Mouse (Mus musculus): ENCODE measurements at regions not wholly inside any gene's neighbourhood (a gene's known extent, or its start where the extent isn't known, plus 50 kb on each side); places are given as distances from the start of the nearest gene placed in this dataset.

GRCm38 (mm10) chr6:117323301-117323700 lies 155.0 kb downstream of the Cxcl12 start:
- no peaks in the 10 kb centered on the region for H3K36me3 ChIP-seq (ENCODE audit: poor library complexity, severe bottlenecking)
- no peak for ATAC-seq
- H3K4me2 ChIP-seq, result no peak overlapping the region
- H3K27me3 ChIP-seq, result no peaks in the 10 kb centered on the region
- no peak overlapping the region for H3K4me3 ChIP-seq
- H3K27ac ChIP-seq, result no peak overlapping the region
- peaks cover 9% of the 10 kb centered on the region; the same call in 1 of the 2 replicates for H3K4me1 ChIP-seq
- no peaks in the 10 kb centered on the region for H3K9me3 ChIP-seq (replicated peaks)
- H3K9ac ChIP-seq, result no peak overlapping the region

DNA sequence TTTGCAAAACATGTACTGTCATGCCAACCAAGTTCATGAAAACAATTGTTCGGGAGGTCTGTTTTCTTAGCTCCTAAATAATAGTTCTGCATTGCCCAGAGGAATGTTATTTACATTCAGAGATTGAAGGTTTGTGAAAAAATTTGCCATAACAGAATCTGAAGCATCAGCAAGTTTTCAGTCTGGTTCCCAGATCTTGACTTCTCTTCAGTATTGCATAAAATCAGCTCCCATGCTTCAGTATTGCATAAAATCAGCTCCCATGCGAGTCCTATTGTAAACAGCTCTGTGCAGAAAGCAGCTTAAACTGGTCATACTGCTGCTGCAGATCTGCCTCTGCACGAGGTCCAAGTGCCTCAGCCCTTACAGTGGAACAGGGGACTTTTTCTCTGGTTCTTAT lies 155.5 kb downstream of the Cxcl12 start:
- H3K4me3 ChIP-seq, result no peak overlapping the region
- no peak overlapping the region for H3K9ac ChIP-seq
- no peak overlapping the region for H3K4me2 ChIP-seq
- no peaks in the 10 kb centered on the region for H3K36me3 ChIP-seq (ENCODE audit: poor library complexity, severe bottlenecking)
- 70% methylated on average over 3 of the region's 3 CpGs for WGBS
- H3K27me3 ChIP-seq, result no peaks in the 10 kb centered on the region
- no peak for ATAC-seq
- peaks cover 9% of the 10 kb centered on the region; the same call in 1 of the 2 replicates for H3K4me1 ChIP-seq
- H3K9me3 ChIP-seq (replicated peaks), result no peaks in the 10 kb centered on the region
- H3K27ac ChIP-seq, result no peak overlapping the region

GRCm38 (mm10) chr6:117326835-117327775 lies 158.8 kb downstream of the Cxcl12 start:
- Histone ChIP-seq H3K4me2 (no peak overlapping the region), H3K9me3 (replicated peaks) (no peaks in the 10 kb centered on the region), H3K36me3 (ENCODE audit: poor library complexity, severe bottlenecking) (no peaks in the 10 kb centered on the region), H3K9ac (no peak overlapping the region), H3K27me3 (no peaks in the 10 kb centered on the region), H3K27ac (no peak overlapping the region), H3K4me1 (peaks cover 9% of the 10 kb centered on the region; the same call in 1 of the 2 replicates), H3K4me3 (no peak overlapping the region)
- no peak for ATAC-seq
- WGBS, result 38% methylated on average over 18 of the region's 18 CpGs

DNA sequence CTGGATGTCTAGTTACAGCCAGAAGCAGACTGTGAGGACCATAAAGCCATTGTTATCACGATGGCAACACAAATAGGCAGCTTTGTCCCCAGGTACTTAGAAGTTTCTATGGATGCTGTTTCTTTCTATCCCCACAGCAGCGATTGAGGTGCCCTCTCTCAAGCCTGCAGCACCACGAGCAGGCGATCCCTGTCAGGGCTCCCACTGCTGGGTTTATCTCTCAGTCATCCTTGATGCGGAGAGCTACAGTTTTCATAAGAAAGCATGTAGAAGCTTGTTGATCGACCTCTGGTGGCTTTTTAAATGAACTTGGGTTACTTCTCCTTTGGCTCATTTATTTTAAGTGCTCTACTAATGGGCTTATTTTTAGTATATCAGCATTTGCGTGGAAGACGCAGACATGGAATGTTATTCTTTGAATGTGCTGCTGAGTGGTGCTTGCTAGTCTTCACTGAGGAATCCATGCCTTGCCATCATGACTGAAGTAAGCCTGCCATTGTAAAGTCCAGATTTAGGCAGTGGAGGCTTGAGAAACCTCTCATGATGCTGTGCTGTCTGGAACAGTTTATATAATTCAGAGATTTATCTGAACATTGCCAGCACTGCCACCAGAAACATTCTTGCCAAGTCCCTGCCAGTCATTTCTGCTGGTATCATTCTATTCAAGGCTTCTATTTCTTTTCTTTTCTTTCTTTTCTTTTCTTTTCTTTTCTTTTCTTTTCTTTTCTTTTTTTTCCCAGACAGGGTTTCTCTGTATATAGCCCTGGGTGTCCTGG lies 161.0 kb downstream of the Cxcl12 start:
- H3K36me3 ChIP-seq (ENCODE audit: poor library complexity, severe bottlenecking), result no peaks in the 10 kb centered on the region
- no peaks in the 10 kb centered on the region for H3K27me3 ChIP-seq
- no peak overlapping the region for H3K4me3 ChIP-seq
- no peak overlapping the region for H3K9ac ChIP-seq
- peaks cover 9% of the 10 kb centered on the region; the same call in 1 of the 2 replicates for H3K4me1 ChIP-seq
- WGBS, result 74% methylated on average over 8 of the region's 8 CpGs
- no peak for ATAC-seq
- H3K27ac ChIP-seq, result no peak overlapping the region
- no peaks in the 10 kb centered on the region for H3K9me3 ChIP-seq (replicated peaks)
- H3K4me2 ChIP-seq, result no peak overlapping the region

- no peak overlapping the region for H3K27ac ChIP-seq
- no peaks in the 10 kb centered on the region for H3K9me3 ChIP-seq (replicated peaks)
- no peak overlapping the region for H3K4me2 ChIP-seq
- no peaks in the 10 kb centered on the region for H3K36me3 ChIP-seq (ENCODE audit: poor library complexity, severe bottlenecking)
- ATAC-seq, result no peak
- H3K27me3 ChIP-seq, result no peaks in the 10 kb centered on the region
- WGBS, result 87% methylated on average over 6 of the region's 6 CpGs
- H3K9ac ChIP-seq, result no peak overlapping the region
- peaks cover 9% of the 10 kb centered on the region; the same call in 1 of the 2 replicates for H3K4me1 ChIP-seq
- no peak overlapping the region for H3K4me3 ChIP-seq
Observed at GRCm38 (mm10) chr6:117330198-117330597, 161.9 kb downstream of the Cxcl12 start.

DNA sequence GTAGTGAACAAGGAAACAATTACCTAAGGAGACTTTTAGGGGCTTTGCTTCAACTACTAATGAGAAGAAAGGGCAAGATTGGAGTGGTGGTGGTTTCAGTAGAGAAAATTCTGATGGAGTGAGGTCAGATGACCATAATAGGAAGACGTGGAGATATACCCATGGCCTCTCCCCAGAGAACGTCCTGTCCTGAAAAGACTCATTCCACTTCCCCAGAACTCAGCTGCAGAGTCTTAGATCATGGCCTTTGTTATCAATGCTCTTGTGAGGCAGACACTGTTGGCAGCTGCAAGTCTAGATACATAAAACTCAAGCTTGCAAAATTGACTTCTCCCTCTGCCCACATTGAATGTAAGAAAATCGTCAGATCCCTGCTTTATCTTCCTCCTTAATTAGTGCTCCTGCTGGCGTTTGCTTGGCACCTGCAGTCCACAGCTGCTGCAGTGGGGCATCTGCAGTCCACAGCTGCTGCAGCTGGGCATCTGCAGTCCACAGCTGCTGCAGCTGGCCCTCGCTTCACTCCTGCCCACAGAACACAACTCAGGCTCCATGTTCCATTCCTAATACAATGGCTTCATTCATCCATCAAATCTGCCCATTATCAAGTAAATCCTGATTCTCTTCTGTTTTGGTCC lies 162.5 kb downstream of the Cxcl12 start:
- H3K4me3 ChIP-seq, result no peak overlapping the region

DNA sequence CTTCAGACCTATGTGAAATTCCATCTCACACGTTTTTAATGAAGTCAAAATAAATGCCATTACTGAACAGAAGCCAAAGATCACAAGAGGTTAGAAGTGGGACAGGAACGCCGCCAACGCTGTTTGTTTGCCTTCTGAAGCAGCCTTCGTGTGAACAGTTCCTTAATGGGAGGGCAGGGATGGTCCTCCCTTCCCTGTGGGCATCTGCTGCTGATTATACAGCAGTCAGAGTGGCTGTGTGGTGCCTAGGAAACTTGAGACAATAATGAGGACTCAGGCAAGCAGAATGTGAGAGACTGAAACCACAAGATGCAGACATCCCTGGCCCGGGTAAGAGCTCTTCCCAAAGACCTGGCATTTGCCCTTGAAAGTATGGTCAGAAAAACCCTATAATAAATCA lies 164.3 kb downstream of the Cxcl12 start:
- Histone ChIP-seq H3K9me3 (replicated peaks) (no peaks in the 10 kb centered on the region), H3K9ac (no peak overlapping the region), H3K4me2 (no peak overlapping the region), H3K27me3 (no peaks in the 10 kb centered on the region), H3K4me1 (no peaks in the 10 kb centered on the region), H3K27ac (no peak overlapping the region), H3K4me3 (no peak overlapping the region), H3K36me3 (ENCODE audit: poor library complexity, severe bottlenecking) (no peaks in the 10 kb centered on the region)
- ATAC-seq, result no peak
- WGBS, result 63% methylated on average over 6 of the region's 6 CpGs

More for the DNA sequence above, 162.5 kb downstream of the Cxcl12 start:
- no peak overlapping the region for H3K9ac ChIP-seq
- no peak overlapping the region for H3K4me2 ChIP-seq
- peaks cover 9% of the 10 kb centered on the region; the same call in 1 of the 2 replicates for H3K4me1 ChIP-seq
- ATAC-seq, result no peak
- H3K27ac ChIP-seq, result no peak overlapping the region
- no peaks in the 10 kb centered on the region for H3K36me3 ChIP-seq (ENCODE audit: poor library complexity, severe bottlenecking)
- H3K9me3 ChIP-seq (replicated peaks), result no peaks in the 10 kb centered on the region
- H3K27me3 ChIP-seq, result no peaks in the 10 kb centered on the region
- WGBS, result 13% methylated on average over 5 of the region's 5 CpGs

DNA sequence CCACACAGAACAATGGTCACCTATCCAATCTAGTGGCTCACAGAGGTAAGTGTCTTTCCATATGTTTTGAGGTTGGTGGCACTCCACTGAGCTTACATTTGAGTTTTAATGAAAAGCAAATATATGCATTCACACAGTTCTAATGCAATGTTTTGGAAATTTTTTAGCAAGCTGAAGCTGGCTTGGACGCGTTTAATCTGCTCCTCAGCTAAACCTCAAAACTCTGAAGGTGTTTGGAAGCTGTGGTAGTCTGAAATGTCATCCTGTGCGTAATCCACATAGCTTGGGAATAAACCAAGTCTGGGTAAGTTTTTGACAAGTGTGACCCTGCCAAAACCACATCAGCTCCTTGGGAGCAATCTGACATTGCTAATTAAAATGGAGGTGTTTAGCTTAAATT lies 173.8 kb downstream of the Cxcl12 start:
- 0 out of 2 replicates have a peak, but pooled peaks cover 6% of the 10 kb centered on the region for H3K9me3 ChIP-seq (replicated peaks)
- no peaks in the 10 kb centered on the region for H3K27me3 ChIP-seq
- H3K4me1 ChIP-seq, result no peaks in the 10 kb centered on the region
- H3K9ac ChIP-seq, result no peak overlapping the region
- H3K27ac ChIP-seq, result no peak overlapping the region
- H3K4me3 ChIP-seq, result no peak overlapping the region
- no peak for ATAC-seq
- H3K4me2 ChIP-seq, result no peak overlapping the region
- 91% methylated on average over 3 of the region's 3 CpGs for WGBS
- H3K36me3 ChIP-seq (ENCODE audit: poor library complexity, severe bottlenecking), result no peaks in the 10 kb centered on the region

- H3K9me3 ChIP-seq (replicated peaks), result 0 out of 2 replicates have a peak, but pooled peaks cover 6% of the 10 kb centered on the region
Observed at GRCm38 (mm10) chr6:117347356-117347755, 179.0 kb downstream of the Cxcl12 start.

DNA sequence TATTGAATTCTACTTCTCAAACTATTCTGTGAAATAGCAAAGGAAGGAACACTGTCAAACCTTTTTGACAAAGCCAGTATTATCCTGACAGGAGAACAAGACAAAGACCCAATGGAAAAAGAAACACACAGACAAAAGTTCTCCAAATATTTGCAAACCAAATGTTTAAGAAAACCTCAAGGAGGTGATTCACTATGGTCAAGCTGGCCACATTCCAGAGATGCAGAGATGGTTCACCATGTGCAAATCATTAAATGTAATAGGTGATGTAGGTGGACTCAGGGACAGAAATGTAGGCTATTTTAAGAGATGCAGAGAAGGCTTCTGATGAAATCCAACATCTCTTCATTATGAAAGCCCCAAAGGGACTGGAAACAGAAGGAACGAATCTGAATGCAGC lies 183.5 kb downstream of the Cxcl12 start:
- H3K9me3 ChIP-seq (replicated peaks), result no peaks in the 10 kb centered on the region
- WGBS, result 68% methylated on average over 1 of the region's 1 CpGs
- no peaks in the 10 kb centered on the region for H3K4me1 ChIP-seq
- no peaks in the 10 kb centered on the region for H3K27me3 ChIP-seq
- no peak overlapping the region for H3K4me3 ChIP-seq
- H3K9ac ChIP-seq, result no peak overlapping the region
- H3K27ac ChIP-seq, result no peak overlapping the region
- H3K4me2 ChIP-seq, result no peak overlapping the region
- no peaks in the 10 kb centered on the region for H3K36me3 ChIP-seq (ENCODE audit: poor library complexity, severe bottlenecking)
- ATAC-seq, result no peak

More at GRCm38 (mm10) chr6:117347356-117347755, 179.0 kb downstream of the Cxcl12 start:
- no peaks in the 10 kb centered on the region for H3K4me1 ChIP-seq
- H3K36me3 ChIP-seq (ENCODE audit: poor library complexity, severe bottlenecking), result no peaks in the 10 kb centered on the region
- no peak overlapping the region for H3K4me2 ChIP-seq
- WGBS, result 97% methylated on average over 1 of the region's 1 CpGs
- H3K27ac ChIP-seq, result no peak overlapping the region
- no peak for ATAC-seq
- no peak overlapping the region for H3K4me3 ChIP-seq
- no peaks in the 10 kb centered on the region for H3K27me3 ChIP-seq
- H3K9ac ChIP-seq, result no peak overlapping the region

DNA sequence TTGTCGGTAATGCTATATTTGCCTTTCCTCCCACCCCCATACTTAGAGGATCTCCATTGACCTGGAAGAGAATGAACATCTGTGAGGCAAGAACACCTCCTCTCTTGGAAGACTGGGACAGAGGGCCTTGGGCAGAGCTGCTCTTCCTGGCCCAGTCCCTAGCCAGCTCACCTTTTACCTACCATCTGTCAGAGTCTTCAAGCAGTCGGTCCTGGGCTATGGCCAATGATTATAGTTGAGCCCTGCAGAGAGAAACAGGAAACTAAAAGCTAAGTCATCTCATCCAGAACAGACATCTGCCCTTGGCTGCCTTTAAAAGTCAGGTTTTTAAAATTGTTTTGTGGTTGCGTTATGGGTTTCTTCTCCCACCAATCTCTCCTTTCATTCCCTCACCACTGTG lies 184.8 kb downstream of the Cxcl12 start:
- WGBS, result 96% methylated on average over 3 of the region's 3 CpGs
- ATAC-seq, result no peak

DNA sequence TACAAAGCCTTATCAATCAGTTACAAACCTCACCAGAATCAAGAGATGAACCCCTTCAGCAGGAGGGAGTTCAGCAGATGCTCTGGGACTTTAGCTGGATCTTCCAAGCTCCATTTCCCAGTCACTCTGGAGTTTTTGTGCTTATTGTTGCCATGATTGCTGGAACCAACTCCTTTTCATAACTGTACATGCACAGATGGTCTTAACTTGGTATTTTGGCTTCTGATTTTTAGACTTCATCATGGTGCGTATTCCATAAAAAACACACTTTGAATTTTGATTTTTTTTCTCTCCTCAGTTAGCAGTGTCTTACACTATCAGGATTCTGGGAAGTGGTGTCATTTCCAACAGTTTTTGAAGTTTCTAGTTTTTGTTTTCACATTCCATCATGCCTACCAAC lies 187.8 kb downstream of the Cxcl12 start:
- 95% methylated on average over 1 of the region's 1 CpGs for WGBS

More for the DNA sequence above, 184.8 kb downstream of the Cxcl12 start:
- H3K27ac ChIP-seq, result no peak overlapping the region
- H3K9ac ChIP-seq, result no peak overlapping the region
- H3K9me3 ChIP-seq (replicated peaks), result 0 out of 2 replicates have a peak, but pooled peaks cover under 1% of the 10 kb centered on the region
- no peaks in the 10 kb centered on the region for H3K27me3 ChIP-seq
- H3K4me3 ChIP-seq, result no peak overlapping the region
- H3K36me3 ChIP-seq (ENCODE audit: poor library complexity, severe bottlenecking), result no peaks in the 10 kb centered on the region
- no peaks in the 10 kb centered on the region for H3K4me1 ChIP-seq
- H3K4me2 ChIP-seq, result no peak overlapping the region

More for the DNA sequence above, 187.8 kb downstream of the Cxcl12 start:
- Histone ChIP-seq H3K9ac (no peak overlapping the region), H3K4me1 (no peaks in the 10 kb centered on the region), H3K27me3 (no peaks in the 10 kb centered on the region), H3K27ac (no peak overlapping the region), H3K36me3 (ENCODE audit: poor library complexity, severe bottlenecking) (no peaks in the 10 kb centered on the region), H3K9me3 (replicated peaks) (0 out of 2 replicates have a peak, but pooled peaks cover 4% of the 10 kb centered on the region), H3K4me3 (no peak overlapping the region), H3K4me2 (no peak overlapping the region)
- no peak for ATAC-seq

Data from forebrain, embryonic 13.5 days (tissue).